Comparison of ENCODE assay signal across 8 mouse cellular contexts in genomic region chr4:117928234-117928633, GRCm38 (mm10). TPM values are rescaled to one million over a fixed set of nuclear protein-coding genes. Genes with fewer than 3 reads are reported as not detected.
A peak's percentile ranks its signal among the peaks of the same experiment; 100 is the strongest.
DNase-seq lines count a peak whose midpoint lies in the region; ATAC-seq lines count a peak whose summit lies in the region.

No protein-coding gene starts in this region.

- 14% methylated on average over 6 of the region's 6 CpGs for WGBS in heart, embryonic 12.5 days
- WGBS in intestine, embryonic 14.5 days, result 27% methylated on average over 6 of the region's 6 CpGs

- no peaks in the 10 kb centered on the region for H3K9me3 ChIP-seq in heart, embryonic 12.5 days (replicated peaks)
- H3K9me3 ChIP-seq in intestine, embryonic 14.5 days (ENCODE audit: control insufficient read depth, low read length), result no peaks in the 10 kb centered on the region

- peak overlapping the region; percentile 99 for H3K4me2 ChIP-seq in heart, embryonic 12.5 days
- peak overlapping the region; percentile 86 for H3K4me2 ChIP-seq in intestine, embryonic 14.5 days (ENCODE audit: low read length)

- no peak overlapping the region for H3K4me3 ChIP-seq in heart, embryonic 12.5 days
- H3K4me3 ChIP-seq in intestine, embryonic 14.5 days (ENCODE audit: low read depth, low read length), result 0 out of 2 replicates have a peak overlapping the region, but pooled peaks have one; percentile 43

- H3K36me3 ChIP-seq in heart, embryonic 12.5 days, result peaks cover 3% of the 10 kb centered on the region; the same call in 1 of the 2 replicates
- no peaks in the 10 kb centered on the region for H3K36me3 ChIP-seq in intestine, embryonic 14.5 days (ENCODE audit: control insufficient read depth, insufficient read depth, low read length)

- H3K27ac ChIP-seq in heart, embryonic 12.5 days (ENCODE audit: poor library complexity, severe bottlenecking), result no peak overlapping the region
- H3K27ac ChIP-seq in intestine, embryonic 14.5 days (ENCODE audit: low read depth), result no peak overlapping the region

- H3K9ac ChIP-seq in heart, embryonic 12.5 days, result no peak overlapping the region
- H3K9ac ChIP-seq in intestine, embryonic 14.5 days (ENCODE audit: low read length), result no peak overlapping the region

- H3K27me3 ChIP-seq in heart, embryonic 12.5 days (replicated peaks), result peaks cover 60% of the 10 kb centered on the region
- H3K27me3 ChIP-seq in intestine, embryonic 14.5 days (replicated peaks; ENCODE audit: control insufficient read depth, insufficient read depth, low read length), result peaks cover 36% of the 10 kb centered on the region

- peaks cover 47% of the 10 kb centered on the region for H3K4me1 ChIP-seq in heart, embryonic 12.5 days (replicated peaks)
- H3K4me1 ChIP-seq in intestine, embryonic 14.5 days (replicated peaks; ENCODE audit: control insufficient read depth, insufficient read depth, low read length), result peaks cover 20% of the 10 kb centered on the region

- ATAC-seq in heart, embryonic 12.5 days (ENCODE audit: insufficient number of reproducible peaks, low FRiP score), result 0 out of 2 replicates have a peak, but pooled peaks have one; percentile 16
- ATAC-seq in intestine, embryonic 14.5 days (replicated peaks; ENCODE audit: low FRiP score, low TSS enrichment, low read depth), result 0 out of 2 replicates have a peak, but pooled peaks have one; percentile 12
- ATAC-seq in megakaryocyte-erythroid progenitor cell, adult 5-6 weeks (replicated peaks; ENCODE audit: low FRiP score, low TSS enrichment, poor library complexity, severe bottlenecking), result peak; percentile 31

- no peak for DNase-seq in heart, adult 8-10 months (ENCODE audit: low spot score)
- peak; percentile 64 for DNase-seq in ES-CJ7 (ENCODE audit: low read depth, low spot score)
- peak; percentile 59 for DNase-seq in embryo, embryonic 11.5 days (ENCODE audit: low read depth, low spot score)
- peak; percentile 77 for DNase-seq in intestine, embryonic 14.5 days (ENCODE audit: low spot score)
- DNase-seq in thymus, postnatal 14 days, result peak; percentile 36
- DNase-seq in layer of hippocampus, adult 8-10 months (ENCODE audit: low spot score in 2 of 2), result no peak

RNA-seq across cellular contexts. Expression of gene Artn, which starts 1.3 kb away (rescaled TPM):
- polyA plus RNA-seq in heart, embryonic 12.5 days (2016; fragmentation: Nextera tagmentation; extraction: Ambion mirVana), result 0.54 and 0.70 TPM in 2 replicates
- total RNA-seq in heart, adult 8-10 months (2022), result under 1 TPM in 1 of 4 experiments, not detected in 3; 0.34 TPM
- polyA plus RNA-seq in intestine, embryonic 14.5 days (2014; fragmentation: Nextera tagmentation; extraction: Ambion mirVana), result 7.0 and 7.2 TPM in 2 replicates
- total RNA-seq in megakaryocyte-erythroid progenitor cell, adult 5-6 weeks (2014; fragmentation: Nextera tagmentation), result not detected in 2 replicates
- total RNA-seq in megakaryocyte-erythroid progenitor cell, adult 5-6 weeks (2017), result not detected in 2 replicates
- 1 to 10 TPM; 1.5 to 2.2 (median 1.9) TPM for total RNA-seq in layer of hippocampus, adult 8-10 months (2022)

RNA-seq across cellular contexts. Expression of gene Ipo13, which starts 13.4 kb away (rescaled TPM):
- polyA plus RNA-seq in heart, embryonic 12.5 days (2016; fragmentation: Nextera tagmentation; extraction: Ambion mirVana), result 43.0 and 44.7 TPM in 2 replicates
- 10 to 100 TPM; 58.9 to 86.0 (median 75.4) TPM for total RNA-seq in heart, adult 8-10 months (2022)
- polyA plus RNA-seq in intestine, embryonic 14.5 days (2014; fragmentation: Nextera tagmentation; extraction: Ambion mirVana), result 43.2 and 43.3 TPM in 2 replicates
- total RNA-seq in megakaryocyte-erythroid progenitor cell, adult 5-6 weeks (2014; fragmentation: Nextera tagmentation), result 18.4 and 23.4 TPM in 2 replicates
- total RNA-seq in megakaryocyte-erythroid progenitor cell, adult 5-6 weeks (2017), result 6.4 and 7.8 TPM in 2 replicates
- total RNA-seq in layer of hippocampus, adult 8-10 months (2022), result 100 to 1,000 TPM; 127 to 140 (median 130) TPM

RNA-seq across cellular contexts. Expression of gene Dph2, which starts 36.4 kb away (rescaled TPM):
- 12.4 and 12.9 TPM in 2 replicates for polyA plus RNA-seq in heart, embryonic 12.5 days (2016; fragmentation: Nextera tagmentation; extraction: Ambion mirVana)
- 1 to 10 TPM; 3.4 to 4.1 (median 3.9) TPM for total RNA-seq in heart, adult 8-10 months (2022)
- polyA plus RNA-seq in intestine, embryonic 14.5 days (2014; fragmentation: Nextera tagmentation; extraction: Ambion mirVana), result 20.0 and 23.1 TPM in 2 replicates
- total RNA-seq in megakaryocyte-erythroid progenitor cell, adult 5-6 weeks (2014; fragmentation: Nextera tagmentation), result 12.8 and 24.7 TPM in 2 replicates
- total RNA-seq in megakaryocyte-erythroid progenitor cell, adult 5-6 weeks (2017), result 11.7 and 12.6 TPM in 2 replicates
- 10 to 100 TPM in 3 of 4 experiments, 1 to 10 TPM in 1; 9.0 to 11.5 (median 11.0) TPM for total RNA-seq in layer of hippocampus, adult 8-10 months (2022)

RNA-seq across cellular contexts. Expression of gene Atp6v0b, which starts 41.1 kb away (rescaled TPM):
- polyA plus RNA-seq in heart, embryonic 12.5 days (2016; fragmentation: Nextera tagmentation; extraction: Ambion mirVana), result 183 and 196 TPM in 2 replicates
- total RNA-seq in heart, adult 8-10 months (2022), result 100 to 1,000 TPM; 108 to 133 (median 121) TPM
- polyA plus RNA-seq in intestine, embryonic 14.5 days (2014; fragmentation: Nextera tagmentation; extraction: Ambion mirVana), result 213 and 219 TPM in 2 replicates
- total RNA-seq in megakaryocyte-erythroid progenitor cell, adult 5-6 weeks (2014; fragmentation: Nextera tagmentation), result 164 and 195 TPM in 2 replicates
- total RNA-seq in megakaryocyte-erythroid progenitor cell, adult 5-6 weeks (2017), result 40.6 and 60.1 TPM in 2 replicates
- total RNA-seq in layer of hippocampus, adult 8-10 months (2022), result 100 to 1,000 TPM; 406 to 438 (median 423) TPM

RNA-seq across cellular contexts. Expression of gene B4galt2, which starts 44.9 kb away (rescaled TPM):
- polyA plus RNA-seq in heart, embryonic 12.5 days (2016; fragmentation: Nextera tagmentation; extraction: Ambion mirVana), result 18.3 and 19.4 TPM in 2 replicates
- 1 to 10 TPM; 4.2 to 5.1 (median 4.4) TPM for total RNA-seq in heart, adult 8-10 months (2022)
- polyA plus RNA-seq in intestine, embryonic 14.5 days (2014; fragmentation: Nextera tagmentation; extraction: Ambion mirVana), result 26.3 and 30.6 TPM in 2 replicates
- total RNA-seq in megakaryocyte-erythroid progenitor cell, adult 5-6 weeks (2014; fragmentation: Nextera tagmentation), result not detected in 2 replicates
- total RNA-seq in megakaryocyte-erythroid progenitor cell, adult 5-6 weeks (2017), result 2.8 TPM in 1 of 2 replicates, not detected in the other
- total RNA-seq in layer of hippocampus, adult 8-10 months (2022), result 10 to 100 TPM; 59.6 to 64.5 (median 63.4) TPM

Comparison
In these comparisons a context has a peak if more than half of its experiments do, and no peak if none do; other contexts are left out.
1. DNase-seq: peak in ES-CJ7 (single experiment), embryo, embryonic 11.5 days (single experiment), intestine, embryonic 14.5 days (single experiment) and thymus, postnatal 14 days (single experiment); none in heart, adult 8-10 months (single experiment) and layer of hippocampus, adult 8-10 months (0 of 2).
2. Peak in every context shown above with its lines, with median percentiles within 50 percentile points of each other: ATAC-seq.